Mouse (Mus musculus) stomach, postnatal 0 days (tissue): ENCODE measurements at regions not wholly inside any gene's neighbourhood (a gene's known extent, or its start where the extent isn't known, plus 50 kb on each side); places are given as distances from the start of the nearest gene placed in this dataset.

Source experiments
- ATAC-seq: fragments of 200-750 bp; cut with Nextera tagmentation; 2 replicates; pipeline ENCODE4 v1.8.0; 2017; ENCODE audit not compliant: low FRiP score, low TSS enrichment
- DNase-seq: peaks from one replicate; pipeline ENCODE4 v3.0.0-alpha.2; 2016; ENCODE audit warnings: low spot score
- H3K27ac ChIP-seq: fragments of 300-500 bp; sonication (generic); replicated peaks from 2 replicates; pipeline ENCODE4 v1.5.1; 2014; ENCODE audit warnings: mild to moderate bottlenecking, control low read depth
- H3K27me3 ChIP-seq: fragments of 300-500 bp; sonication (generic); 2 replicates; pipeline ENCODE4 v1.6.1; 2014; ENCODE audit warnings: low read length; ENCODE audit not compliant: control insufficient read depth, insufficient read depth
- H3K36me3 ChIP-seq: fragments of 300-500 bp; sonication (generic); 2 replicates; pipeline ENCODE4 v1.6.1; 2014; ENCODE audit warnings: low read length, mixed read lengths; ENCODE audit not compliant: control insufficient read depth, insufficient read depth
- H3K4me1 ChIP-seq: fragments of 300-500 bp; sonication (generic); replicated peaks from 2 replicates; pipeline ENCODE4 v1.6.1; 2014; ENCODE audit warnings: antibody characterized with exemption; ENCODE audit not compliant: control insufficient read depth, insufficient read depth
- H3K4me2 ChIP-seq: fragments of 300-500 bp; sonication (generic); replicated peaks from 2 replicates; pipeline ENCODE4 v1.6.1; 2014; ENCODE audit warnings: low read depth, mild to moderate bottlenecking, control low read depth, moderate library complexity
- H3K4me3 ChIP-seq: fragments of 300-500 bp; sonication (generic); 2 replicates; pipeline ENCODE4 v1.5.1; 2014; ENCODE audit warnings: low read depth, low read length, control low read depth
- H3K9ac ChIP-seq: fragments of 300-500 bp; sonication (generic); 2 replicates; pipeline ENCODE4 v1.6.1; 2014; ENCODE audit warnings: mild to moderate bottlenecking, low read length, control low read depth, mixed read lengths
- H3K9me3 ChIP-seq: fragments of 300-500 bp; sonication (generic); 2 replicates; pipeline ENCODE4 v1.6.1; 2016; ENCODE audit warnings: low read length; ENCODE audit not compliant: control insufficient read depth
- CTCF ChIP-seq: IDR thresholded peaks from 2 replicates; pipeline ENCODE4 v1.5.1; 2016; ENCODE audit warnings: antibody characterized with exemption, low read depth, mild to moderate bottlenecking, moderate library complexity
- EP300 ChIP-seq: optimal IDR thresholded peaks from 2 replicates; pipeline ENCODE3; 2016; ENCODE audit warnings: antibody characterized with exemption
- WGBS: fragments of 180-500 bp; shearing (Covaris S2); extraction: QIAGEN DNeasy Blood & Tissue Kit; methylation state at CpG from one replicate; pipeline ENCODE4 v1.1.7; 2014; 5-methylcytosine and 5-hydroxymethylcytosine counted together

DNA sequence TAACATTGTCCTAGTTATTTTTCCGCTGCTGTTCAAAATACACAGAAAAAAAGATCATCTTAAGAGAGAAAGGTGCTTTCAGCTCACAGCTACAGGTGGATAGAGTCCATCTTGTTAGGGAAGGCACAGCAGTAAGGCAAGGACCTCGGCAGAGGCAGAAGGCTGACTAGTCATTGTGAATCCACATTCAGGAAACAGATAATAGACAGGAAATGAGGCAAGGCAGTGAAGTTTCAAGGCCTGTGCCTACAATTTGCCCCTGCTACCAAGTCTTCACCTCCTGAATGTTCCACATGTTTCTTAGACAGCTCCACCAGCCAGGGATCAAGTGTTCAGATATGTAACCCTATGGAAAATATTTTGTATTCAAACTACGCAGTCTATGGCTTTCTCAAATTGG lies 122.0 kb upstream of the Spaca1 start:
- Histone ChIP-seq H3K27ac (no peak overlapping the region), H3K9ac (no peak overlapping the region), H3K27me3 (no peaks in the 10 kb centered on the region), H3K4me2 (no peak overlapping the region), H3K36me3 (no peaks in the 10 kb centered on the region), H3K4me3 (no peak overlapping the region), H3K9me3 (no peaks in the 10 kb centered on the region), H3K4me1 (no peaks in the 10 kb centered on the region)
- TF ChIP-seq EP300 (no peak), CTCF (no peak)
- 75% methylated on average over 3 of the region's 3 CpGs for WGBS
- ATAC-seq (no peak), DNase-seq (no peak)

DNA sequence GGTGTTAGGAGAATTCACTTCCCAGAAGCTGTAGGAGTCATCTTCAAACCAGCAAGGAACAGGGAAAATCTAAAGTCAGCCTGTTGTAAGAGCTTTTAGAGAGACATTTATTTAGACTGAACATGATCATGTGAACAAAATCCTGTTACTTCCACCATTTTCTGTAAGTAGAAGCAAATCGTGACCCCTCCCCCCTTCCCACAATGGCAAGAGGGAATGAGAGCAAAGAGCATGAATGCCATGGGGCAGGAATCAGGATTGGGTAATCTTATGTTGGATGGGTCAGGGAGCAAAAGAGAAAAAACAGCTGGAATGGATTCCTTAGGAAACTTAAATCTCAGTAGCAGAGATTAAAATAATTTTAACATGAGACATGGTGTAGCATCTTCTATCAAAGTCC lies 127.4 kb upstream of the Spaca1 start:
- H3K27ac ChIP-seq, result no peak overlapping the region
- no peak overlapping the region for H3K9ac ChIP-seq
- H3K4me3 ChIP-seq, result no peak overlapping the region
- no peaks in the 10 kb centered on the region for H3K36me3 ChIP-seq
- H3K4me2 ChIP-seq, result no peak overlapping the region
- H3K4me1 ChIP-seq, result no peaks in the 10 kb centered on the region
- no peaks in the 10 kb centered on the region for H3K9me3 ChIP-seq
- ATAC-seq, result no peak
- 94% methylated on average over 1 of the region's 1 CpGs for WGBS
- no peak for TF ChIP-seq EP300
- TF ChIP-seq CTCF, result no peak
- H3K27me3 ChIP-seq, result no peaks in the 10 kb centered on the region
- no peak for DNase-seq

DNA sequence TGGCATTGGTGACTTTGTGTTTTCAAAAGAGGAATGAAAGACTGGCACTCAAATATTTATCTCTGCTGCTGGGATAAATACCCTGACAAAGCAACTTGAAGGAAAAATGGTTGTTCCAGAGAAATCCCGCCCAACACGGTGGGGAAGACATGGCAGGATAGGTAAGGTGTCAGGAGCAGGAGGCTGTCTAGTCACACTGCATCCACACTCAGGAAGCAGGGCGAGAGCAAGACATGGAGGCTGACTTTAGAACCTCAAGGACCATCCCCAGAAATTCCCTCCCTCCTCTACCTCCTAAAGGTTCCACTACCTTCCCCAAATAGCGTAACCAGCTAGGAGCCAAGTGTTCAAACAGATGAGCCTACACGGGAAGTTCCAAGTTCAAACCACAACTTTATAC lies 136.5 kb upstream of the Spaca1 start:
- TF ChIP-seq EP300, result no peak
- no peak for TF ChIP-seq CTCF
- Histone ChIP-seq H3K36me3 (no peaks in the 10 kb centered on the region), H3K4me2 (no peak overlapping the region), H3K9ac (no peak overlapping the region), H3K4me1 (no peaks in the 10 kb centered on the region), H3K27me3 (no peaks in the 10 kb centered on the region), H3K27ac (no peak overlapping the region), H3K4me3 (no peak overlapping the region), H3K9me3 (no peaks in the 10 kb centered on the region)
- ATAC-seq (no peak), DNase-seq (no peak)
- WGBS, result 81% methylated on average over 5 of the region's 5 CpGs

DNA sequence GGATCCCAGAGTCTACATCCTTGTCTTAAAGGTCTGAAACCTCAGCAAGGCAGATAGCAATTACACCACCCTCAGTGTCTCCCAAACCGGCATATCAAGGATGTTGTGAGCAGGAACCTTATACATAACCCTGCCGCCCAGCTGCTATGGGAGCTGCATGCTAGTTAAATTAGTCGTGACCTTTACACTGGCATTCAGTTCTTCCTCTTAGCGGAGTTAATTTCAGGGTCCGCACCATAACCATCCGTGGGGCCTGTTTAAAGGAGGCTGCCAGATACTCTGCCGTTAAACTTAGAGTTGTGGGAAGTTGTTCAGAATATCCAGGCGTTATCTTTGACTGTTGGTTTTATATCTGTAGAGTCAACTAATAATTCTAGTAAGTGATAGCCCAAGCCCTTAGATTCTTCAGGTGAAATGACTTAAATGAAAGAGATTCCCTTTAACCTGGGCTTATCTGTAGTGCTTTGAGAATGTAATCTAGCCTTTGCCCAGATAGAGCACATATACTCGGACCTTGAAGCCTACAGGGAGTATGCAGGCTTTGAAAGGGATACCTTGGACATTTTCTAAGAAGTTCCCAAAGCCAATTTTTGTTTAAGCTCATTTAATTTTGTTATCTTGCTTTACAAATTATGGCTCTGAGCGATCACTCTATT lies 153.3 kb upstream of the Spaca1 start:
- Histone ChIP-seq H3K4me1 (no peaks in the 10 kb centered on the region), H3K9ac (no peak overlapping the region), H3K9me3 (no peaks in the 10 kb centered on the region), H3K27me3 (no peaks in the 10 kb centered on the region), H3K4me2 (no peak overlapping the region), H3K4me3 (no peak overlapping the region), H3K27ac (no peak overlapping the region), H3K36me3 (no peaks in the 10 kb centered on the region)
- TF ChIP-seq EP300, result no peak
- WGBS, result 75% methylated on average over 10 of the region's 10 CpGs
- DNase-seq, result no peak
- ATAC-seq, result no peak

DNA sequence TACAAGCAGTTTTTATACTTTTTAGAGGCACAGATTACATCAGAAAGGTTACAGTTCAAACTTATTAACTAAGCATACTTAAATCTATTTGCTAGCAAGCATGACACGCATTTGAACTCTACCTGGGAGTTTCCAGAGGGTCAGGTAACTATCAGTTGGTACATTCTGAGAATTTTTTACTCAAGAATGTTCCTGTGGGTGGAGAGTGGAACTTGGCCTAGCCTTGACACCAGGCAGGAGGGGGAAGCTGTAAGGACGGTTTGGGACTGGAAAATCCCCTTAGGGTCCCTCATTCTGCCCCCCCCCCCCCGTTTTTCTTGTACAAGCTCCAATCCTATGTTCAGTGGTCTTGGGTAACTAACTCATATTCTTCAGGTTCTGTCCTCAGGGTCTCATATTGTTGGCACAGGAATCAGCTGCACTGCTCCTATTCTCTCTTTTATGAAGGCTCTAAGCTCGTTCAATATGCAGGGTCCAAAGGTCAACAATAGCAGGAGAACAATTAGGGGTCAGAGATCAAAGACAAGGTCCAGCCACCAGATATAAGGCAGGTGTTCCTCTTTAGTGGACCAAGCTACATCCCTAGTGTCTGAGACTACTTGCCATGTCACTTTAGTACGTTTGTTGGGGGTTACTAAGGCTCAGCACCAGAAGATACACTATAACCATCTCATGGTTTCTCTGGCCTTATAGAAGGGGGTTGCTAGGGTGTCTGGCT lies 159.3 kb upstream of the Spaca1 start:
- H3K9me3 ChIP-seq, result no peaks in the 10 kb centered on the region
- no peak for TF ChIP-seq EP300
- TF ChIP-seq CTCF, result no peak
- no peak overlapping the region for H3K27ac ChIP-seq
- WGBS, result 40% methylated on average over 5 of the region's 5 CpGs
- no peak for ATAC-seq
- no peak overlapping the region for H3K4me3 ChIP-seq
- H3K27me3 ChIP-seq, result no peaks in the 10 kb centered on the region
- no peaks in the 10 kb centered on the region for H3K36me3 ChIP-seq
- DNase-seq, result no peak
- H3K4me1 ChIP-seq, result no peaks in the 10 kb centered on the region
- H3K4me2 ChIP-seq, result no peak overlapping the region
- H3K9ac ChIP-seq, result no peak overlapping the region

DNA sequence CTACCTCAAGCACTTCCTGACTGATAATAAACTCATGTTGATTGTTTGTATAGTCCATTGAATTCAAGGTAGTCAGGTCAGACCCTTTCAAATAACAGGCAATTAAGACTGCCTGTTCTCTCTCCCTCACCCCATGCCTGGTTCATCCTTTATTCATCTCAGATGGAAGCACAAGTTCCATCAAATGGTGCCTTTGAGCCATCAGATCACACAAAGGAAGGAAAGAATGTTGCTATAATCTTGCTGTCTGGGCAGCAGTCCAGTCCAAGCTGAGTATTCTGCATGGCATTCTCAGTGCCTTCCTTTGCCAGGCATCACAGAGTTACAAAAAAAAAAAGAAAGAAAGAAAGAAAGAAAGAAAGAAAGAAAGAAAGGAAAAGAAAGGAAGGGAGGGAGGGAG lies 163.7 kb upstream of the Spaca1 start:
- no peak for ATAC-seq
- no peak overlapping the region for H3K9ac ChIP-seq
- TF ChIP-seq EP300 (no peak), CTCF (no peak)
- no peak overlapping the region for H3K27ac ChIP-seq
- H3K4me1 ChIP-seq, result no peaks in the 10 kb centered on the region
- H3K27me3 ChIP-seq, result no peaks in the 10 kb centered on the region
- DNase-seq, result no peak
- no peaks in the 10 kb centered on the region for H3K9me3 ChIP-seq
- H3K4me3 ChIP-seq, result no peak overlapping the region
- H3K4me2 ChIP-seq, result no peak overlapping the region
- H3K36me3 ChIP-seq, result no peaks in the 10 kb centered on the region
